13 mouse cellular contexts compared by ENCODE assay signal in genomic region chr11:5512099-5512725, GRCm38 (mm10). TPM values are rescaled to one million over a fixed set of nuclear protein-coding genes. Genes with fewer than 3 reads are reported as not detected.
DNase-seq lines count a peak whose midpoint lies in the region; TF ChIP-seq lines count a peak whose summit lies in the region.
"Had no signal": no experiment of that assay in that cellular context is flagged by ENCODE, and none has a peak within 500 bp of the region (broad histone marks: within the 10 kb centered on the region; RNA-seq: fewer than 3 reads in every experiment).

No protein-coding gene starts in this region.

- DNase-seq in kidney, adult 11 months: peak; percentile 76
- no peak for DNase-seq in kidney, adult 18-20 months
- DNase-seq in kidney, adult 8-10 months: peak; percentile 35 to 67
- peak; percentile 61 for DNase-seq in lung, postnatal 25 days (ENCODE audit: low spot score)
- DNase-seq in ovary, postnatal 14 days (ENCODE audit: low spot score): no peak
- DNase-seq in left cerebral cortex, adult 11 months (ENCODE audit: low spot score): no peak
- DNase-seq in adrenal gland, adult 8-10 months: no peak
- DNase-seq: cerebellum, adult 9-10 months; heart, postnatal 14 days had no signal

- H3K4me1 ChIP-seq in E14TG2a.4 (replicated peaks; ENCODE audit: low read depth, low read length): peaks cover 90% of the 10 kb centered on the region
- H3K4me1 ChIP-seq: neural tube, embryonic 15.5 days had no signal

- no peaks in the 10 kb centered on the region for H3K9me3 ChIP-seq in E14TG2a.4 (ENCODE audit: low read length)
- H3K9me3 ChIP-seq: neural tube, embryonic 15.5 days had no signal

- no peaks in the 10 kb centered on the region for H3K27me3 ChIP-seq in E14TG2a.4 (ENCODE audit: insufficient read depth, low read length)
- H3K27me3 ChIP-seq: neural tube, embryonic 15.5 days had no signal

- H3K4me3 ChIP-seq in E14TG2a.4 (replicated peaks; ENCODE audit: low read length): peak overlapping the region; percentile 32
- H3K4me3 ChIP-seq: neural tube, embryonic 15.5 days had no signal

- no peaks in the 10 kb centered on the region for H3K36me3 ChIP-seq in E14TG2a.4 (ENCODE audit: insufficient read depth, low read length)
- H3K36me3 ChIP-seq: neural tube, embryonic 15.5 days had no signal

- no peak for TF ChIP-seq CTCF in E14TG2a.4 (conservative IDR thresholded peaks at IDR 0.05; ENCODE audit: low read length)

RNA-seq across cellular contexts. Expression of gene Xbp1, which starts 8.2 kb away (rescaled TPM):
- 100 to 1,000 TPM; 163 to 269 (median 179) TPM for total RNA-seq in adrenal gland, adult 8-10 months (2022)

RNA-seq across cellular contexts. Expression of gene Ccdc117, which starts 29.8 kb away (rescaled TPM):
- total RNA-seq in adrenal gland, adult 8-10 months (2022): 10 to 100 TPM; 23.8 to 34.9 (median 28.8) TPM

RNA-seq across cellular contexts. Expression of gene Ankrd36, which starts 57.3 kb away (rescaled TPM):
- total RNA-seq in adrenal gland, adult 8-10 months (2022): not detected
- total RNA-seq: gastrocnemius, adult 18-20 months; heart, postnatal 14 days; left cerebral cortex, postnatal 25 days had no signal

Comparison
In these comparisons a context has a peak if more than half of its experiments do, and no peak if none do; other contexts are left out.
1. DNase-seq: peak in kidney, adult 11 months (single experiment), kidney, adult 8-10 months (2 of 2) and lung, postnatal 25 days (single experiment); none in kidney, adult 18-20 months (single experiment), ovary, postnatal 14 days (single experiment), left cerebral cortex, adult 11 months (single experiment) and adrenal gland, adult 8-10 months (single experiment).